Mouse (Mus musculus) A20 (cell line): ENCODE measurements around the gene Pde4d.

Experiments used
- DNase-seq: peaks from one replicate; pipeline ENCODE4 v3.0.0-alpha.2; 2011; ENCODE audit warnings: low read depth, low spot score

Pde4d gene

GRCm38 (mm10) chr13:109994240-109994764 is 1544.6 kb downstream of the Pde4d start:
- no peak for DNase-seq

- no peak for DNase-seq
Observed at GRCm38 (mm10) chr13:110002081-110002480, 1552.3 kb downstream of the Pde4d start.
